Mouse (Mus musculus): ENCODE measurements around the gene Spsb1. TPM values are rescaled to one million over a fixed set of nuclear protein-coding genes. Genes with fewer than 3 reads are reported as not detected.

Spsb1 gene
- total RNA-seq, 2 experiments from 2014 or later = 32.6 to 36.7 TPM

DNA sequence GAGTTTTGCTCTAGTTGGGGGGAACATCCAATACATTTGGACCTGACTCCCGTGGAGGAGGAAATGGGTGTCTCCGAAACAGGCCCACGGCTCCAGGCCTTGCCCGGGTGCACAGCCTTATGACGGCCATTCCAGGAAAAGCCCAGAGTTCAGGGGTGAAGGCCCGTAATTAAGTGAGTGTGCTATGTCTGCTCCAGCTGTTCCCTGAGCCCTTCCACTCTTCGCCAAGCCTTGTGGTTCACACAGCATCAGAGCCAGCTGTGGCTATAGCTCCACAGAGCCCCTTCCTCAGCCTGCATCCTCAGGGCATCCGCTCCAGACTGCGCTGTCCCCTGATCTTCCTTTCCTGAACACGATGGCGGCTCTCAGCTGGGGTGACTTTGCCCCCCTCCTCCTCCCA, 83.8 kb downstream of the Spsb1 start:
- DNase-seq (ENCODE audit: low spot score) = no peak
- intact Hi-C loops (cut with DNase I) = no loop called here

- no peak for DNase-seq (ENCODE audit: low spot score)
- intact Hi-C loops (cut with DNase I) = no loop called here
Observed at GRCm38 (mm10) chr4:149870412-149870811, 84.4 kb downstream of the Spsb1 start.

- no peak for DNase-seq (ENCODE audit: low spot score)
- intact Hi-C loops (cut with DNase I) = no loop called here
Observed at GRCm38 (mm10) chr4:149868725-149869124, 86.1 kb downstream of the Spsb1 start.

- no peak for DNase-seq (ENCODE audit: low spot score)
- intact Hi-C loops (cut with DNase I) = no loop called here
Observed at GRCm38 (mm10) chr4:149868009-149868408, 86.8 kb downstream of the Spsb1 start.

DNA sequence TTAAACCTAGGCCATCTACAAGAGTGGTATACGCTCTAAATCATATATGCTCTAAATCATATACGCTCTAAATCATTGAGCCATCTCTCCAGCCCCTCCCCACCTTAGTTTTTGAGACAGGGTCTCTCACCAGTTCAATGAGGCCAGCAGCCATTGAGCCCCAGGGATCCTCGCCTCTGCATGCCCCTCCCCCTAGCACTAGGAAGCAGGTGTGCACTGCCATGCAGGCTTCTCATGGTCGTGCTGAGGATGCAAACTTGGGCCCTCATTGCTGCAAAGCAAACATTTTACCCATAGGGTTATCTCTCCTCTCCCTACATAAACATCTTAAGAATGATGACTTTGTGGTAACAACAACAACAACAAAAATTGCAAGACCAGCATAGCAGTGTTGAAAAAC, 87.5 kb downstream of the Spsb1 start:
- intact Hi-C loops (cut with DNase I) = no loop called here

GRCm38 (mm10) chr4:149864395-149864794, 90.4 kb downstream of the Spsb1 start:
- DNase-seq (ENCODE audit: low spot score) = no peak
- intact Hi-C loops (cut with DNase I) = no loop called here

More for the DNA sequence above, 87.5 kb downstream of the Spsb1 start:
- no peak for DNase-seq (ENCODE audit: low spot score)

- intact Hi-C loops (cut with DNase I) = no loop called here
- no peak for DNase-seq (ENCODE audit: low spot score)
Observed at GRCm38 (mm10) chr4:149863522-149863921, 91.3 kb downstream of the Spsb1 start.

DNA sequence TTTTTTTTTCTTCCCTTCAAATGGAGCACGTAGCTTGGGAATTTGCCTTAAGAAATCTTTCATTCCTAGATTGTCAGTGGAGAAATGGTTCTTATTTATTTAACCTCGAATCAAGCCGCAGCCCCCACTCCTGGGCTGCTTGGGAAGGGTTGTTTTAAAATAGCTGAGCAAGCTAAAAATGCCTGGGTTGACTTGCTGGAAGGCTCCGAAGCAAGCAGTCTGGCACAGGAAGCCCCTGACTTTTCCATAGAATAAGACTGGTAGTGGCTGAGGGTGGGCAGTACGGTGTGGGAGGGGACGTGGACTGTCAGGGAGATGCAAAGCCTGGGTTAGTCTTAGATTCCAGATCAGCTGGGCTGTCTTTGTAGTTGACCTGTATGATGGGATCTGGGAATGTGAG, 94.5 kb downstream of the Spsb1 start:
- intact Hi-C loops (cut with DNase I) = no loop called here

DNA sequence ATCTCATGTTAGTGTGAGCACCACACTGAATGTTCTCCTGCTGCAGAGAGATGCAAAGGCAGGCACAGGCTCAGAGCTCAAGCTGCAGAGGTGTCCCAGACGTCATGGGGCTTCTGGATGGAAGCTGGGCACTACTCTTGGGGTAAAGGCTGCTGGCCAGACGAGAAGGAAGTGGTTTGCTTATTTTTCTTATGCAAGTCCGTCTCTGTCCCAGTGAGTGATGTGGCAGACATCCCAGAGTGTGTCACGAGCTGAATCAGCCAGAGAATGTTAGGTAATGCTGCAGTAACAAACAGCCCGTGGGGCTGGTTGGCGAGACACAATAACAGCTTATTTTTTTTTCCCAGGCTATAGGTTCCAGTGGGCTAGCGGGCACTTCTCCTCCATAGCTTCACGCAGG, 96.3 kb downstream of the Spsb1 start:
- intact Hi-C loops (cut with DNase I) = no loop called here
- no peak for DNase-seq (ENCODE audit: low spot score)

More for the DNA sequence above, 94.5 kb downstream of the Spsb1 start:
- no peak for DNase-seq (ENCODE audit: low spot score)

DNA sequence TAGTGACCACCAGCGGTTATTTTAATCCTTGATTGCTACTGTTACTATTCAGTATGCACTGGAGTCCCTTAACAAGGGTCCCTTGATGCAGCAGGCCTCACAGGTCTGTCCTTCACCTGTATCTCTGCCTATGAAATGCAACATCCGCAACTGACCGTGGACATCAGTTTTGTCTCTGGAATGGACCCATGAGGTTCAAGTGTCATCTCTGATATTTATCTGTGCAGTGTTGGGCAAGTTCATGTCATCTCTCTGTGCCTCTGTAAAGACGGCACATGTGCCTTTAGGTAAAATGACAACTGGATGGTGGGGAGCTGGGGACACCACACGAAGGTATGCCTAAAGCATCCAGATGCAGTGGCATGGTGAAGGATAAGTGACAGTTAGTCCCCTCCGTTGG, 96.7 kb downstream of the Spsb1 start:
- intact Hi-C loops (cut with DNase I) = no loop called here
- DNase-seq (ENCODE audit: low spot score) = no peak

- no peak for DNase-seq (ENCODE audit: low spot score)
- intact Hi-C loops (cut with DNase I) = no loop called here
Observed at GRCm38 (mm10) chr4:149857688-149858087, 97.2 kb downstream of the Spsb1 start.

- no peak for DNase-seq (ENCODE audit: low spot score)
- intact Hi-C loops (cut with DNase I) = no loop called here
Observed at GRCm38 (mm10) chr4:149855892-149856807, 98.7 kb downstream of the Spsb1 start.

- intact Hi-C loops (cut with DNase I) = no loop called here
- DNase-seq (ENCODE audit: low spot score) = no peak
Observed at GRCm38 (mm10) chr4:149855180-149855891, 99.5 kb downstream of the Spsb1 start.

DNA sequence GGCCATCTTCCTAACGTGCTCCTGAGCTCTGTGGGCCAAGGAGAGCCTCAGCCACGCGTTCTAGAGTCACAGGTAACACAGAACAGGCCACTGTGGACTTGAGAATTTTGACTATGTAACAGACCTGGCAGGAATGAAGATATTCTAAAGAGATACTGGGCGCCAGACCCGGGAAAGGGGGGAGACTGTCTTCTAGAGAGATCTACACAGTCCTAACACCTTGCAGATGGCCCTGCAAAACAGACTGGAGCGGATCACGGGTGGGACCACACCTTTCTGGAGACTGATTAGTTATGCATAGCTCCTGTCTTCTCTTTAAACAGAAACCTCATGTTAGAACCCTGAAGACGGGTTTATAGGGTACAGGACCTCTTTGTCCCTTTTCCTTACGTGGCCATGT, 100.1 kb downstream of the Spsb1 start:
- DNase-seq (ENCODE audit: low spot score) = no peak
- intact Hi-C loops (cut with DNase I) = loop anchor here (5.0 kb wide), 1 partner anchor 33 kb away; no protein-coding TSS in a partner anchor

GRCm38 (mm10) chr4:149854301-149854708, 100.5 kb downstream of the Spsb1 start:
- DNase-seq (ENCODE audit: low spot score) = no peak
- intact Hi-C loops (cut with DNase I) = loop anchor here (5.0 kb wide), 1 partner anchor 33 kb away; no protein-coding TSS in a partner anchor

- intact Hi-C loops (cut with DNase I) = loop anchor here (5.0 kb wide), 1 partner anchor 34 kb away; no protein-coding TSS in a partner anchor
- no peak for DNase-seq (ENCODE audit: low spot score)
Observed at GRCm38 (mm10) chr4:149853698-149854284, 101.1 kb downstream of the Spsb1 start.

GRCm38 (mm10) chr4:149851554-149851953, 103.3 kb downstream of the Spsb1 start:
- intact Hi-C loops (cut with DNase I) = loop anchor here (5.0 kb wide), 1 partner anchor 36 kb away; no protein-coding TSS in a partner anchor
- DNase-seq (ENCODE audit: low spot score) = no peak

GRCm38 (mm10) chr4:149850674-149851073, 104.2 kb downstream of the Spsb1 start:
- intact Hi-C loops (cut with DNase I) = loop anchor here (5.0 kb wide), 1 partner anchor 37 kb away; no protein-coding TSS in a partner anchor

GRCm38 (mm10) chr4:149850045-149850444, 104.8 kb downstream of the Spsb1 start:
- intact Hi-C loops (cut with DNase I) = loop anchor here (5.0 kb wide), 1 partner anchor 37 kb away; no protein-coding TSS in a partner anchor
- no peak for DNase-seq (ENCODE audit: low spot score)

More at GRCm38 (mm10) chr4:149850674-149851073, 104.2 kb downstream of the Spsb1 start:
- no peak for DNase-seq (ENCODE audit: low spot score)

DNA sequence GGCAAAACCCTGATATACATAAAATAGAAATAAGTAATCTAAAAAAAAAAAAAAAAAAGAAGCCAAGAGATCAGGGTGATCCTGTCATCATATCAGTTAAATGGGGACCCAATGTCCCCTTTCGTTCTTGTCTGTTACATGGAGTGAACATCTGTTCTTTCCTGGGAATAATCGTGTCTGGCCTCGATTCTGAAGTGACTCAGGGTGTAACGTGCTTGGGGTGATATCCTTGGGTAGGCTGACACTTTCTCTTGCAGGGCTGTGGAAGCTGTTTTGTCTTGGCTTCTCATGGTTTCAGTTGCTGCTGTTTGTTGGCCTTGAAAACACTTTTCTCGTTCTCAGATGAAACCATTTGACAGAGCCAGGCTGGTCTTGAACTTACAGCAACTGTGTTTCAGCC, 105.8 kb downstream of the Spsb1 start:
- no peak for DNase-seq (ENCODE audit: low spot score)
- intact Hi-C loops (cut with DNase I) = no loop called here
